Mouse (Mus musculus) layer of hippocampus, postnatal 10 days (tissue): ENCODE measurements at regions not wholly inside any gene's neighbourhood (a gene's known extent, or its start where the extent isn't known, plus 50 kb on each side); places are given as distances from the start of the nearest gene placed in this dataset.
A peak's percentile ranks its signal among the peaks of the same experiment; 100 is the strongest.

Source experiments
- DNase-seq, 2 experiments: peaks; one replicate each; pipeline ENCODE4 v3.0.0; 2021; ENCODE audit warnings: low spot score in 2 of 2

DNA sequence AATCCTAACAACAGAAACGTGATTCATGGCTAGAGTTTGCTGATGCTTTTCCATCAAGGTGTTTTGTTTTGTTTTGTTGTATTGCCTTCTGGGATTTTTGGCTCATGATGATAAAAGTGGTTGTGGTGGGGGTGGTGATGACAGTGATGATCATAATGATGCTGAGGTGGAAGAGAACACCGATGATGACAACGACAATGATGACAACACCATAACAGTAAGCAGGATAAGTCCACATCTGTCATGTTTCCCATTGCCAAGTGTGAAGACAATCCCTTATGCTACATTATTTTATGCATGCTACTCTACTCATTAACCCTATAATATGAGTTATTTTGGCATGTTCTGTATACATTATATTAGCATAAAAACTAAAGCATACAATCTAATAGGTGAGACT lies 477.0 kb downstream of the Trhde start:
- DNase-seq: no peak

DNA sequence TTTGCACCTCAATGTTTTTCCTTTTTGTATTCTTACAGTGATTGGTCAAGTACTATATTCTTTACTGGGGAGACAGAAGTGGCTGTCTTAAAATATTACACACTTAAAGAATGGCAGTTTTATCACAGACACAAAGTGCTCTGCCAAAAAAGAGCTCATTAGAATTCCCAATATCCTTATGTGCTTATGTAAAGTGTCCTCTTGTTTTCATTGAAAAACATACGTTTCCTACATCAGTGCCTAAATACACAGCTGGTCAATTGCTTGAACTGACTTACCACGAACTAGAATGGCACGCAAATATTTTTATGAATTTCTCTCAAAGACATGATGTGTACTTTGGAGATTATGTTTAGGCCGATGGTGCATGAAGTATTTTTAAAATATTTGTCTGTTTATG lies 480.6 kb downstream of the Trhde start:
- no peak for DNase-seq

GRCm38 (mm10) chr10:114318516-114318915 lies 483.6 kb downstream of the Trhde start:
- DNase-seq: peak; percentile 14 to 29
